11 mouse cellular contexts compared by ENCODE assay signal in the genomic region with DNA sequence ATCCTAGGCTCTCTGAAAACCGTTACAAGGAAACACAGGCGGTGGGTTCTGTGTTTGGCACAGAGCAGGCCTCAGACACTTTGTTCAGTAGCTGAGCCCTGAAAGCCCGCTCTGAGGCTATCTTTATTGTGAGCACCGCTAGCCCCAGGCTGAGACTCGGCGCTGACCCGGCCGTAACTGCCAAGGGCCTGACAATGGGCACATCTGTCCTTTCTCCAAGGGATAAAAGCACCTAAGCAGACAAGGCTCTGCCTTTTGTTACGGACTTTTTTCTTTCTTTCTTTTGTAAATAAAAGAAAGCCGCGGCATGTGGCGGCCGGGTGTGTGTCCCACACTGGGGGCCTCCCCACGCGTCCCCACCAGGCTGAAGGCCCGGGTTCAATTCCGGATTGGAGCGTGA. TPM values are rescaled to one million over a fixed set of nuclear protein-coding genes. Genes with fewer than 3 reads are reported as not detected.
DNase-seq lines count a peak whose midpoint lies in the region; ATAC-seq and TF ChIP-seq lines count a peak whose summit lies in the region.
"Had no signal": no experiment of that assay in that cellular context is flagged by ENCODE, and none has a peak within 500 bp of the region (broad histone marks: within the 10 kb centered on the region; RNA-seq: fewer than 3 reads in every experiment).

No protein-coding gene starts in this region.

- ATAC-seq in intestine, embryonic 14.5 days (replicated peaks; ENCODE audit: low FRiP score, low TSS enrichment, low read depth): no peak
- ATAC-seq in intestine, postnatal 0 days: no peak
- no peak for ATAC-seq in forebrain, embryonic 13.5 days
- ATAC-seq in midbrain, embryonic 13.5 days: no peak
- ATAC-seq in cerebellum, adult (ENCODE audit: insufficient number of reproducible peaks, low FRiP score, low TSS enrichment): no peak

- H3K27me3 ChIP-seq in intestine, embryonic 14.5 days (replicated peaks; ENCODE audit: control insufficient read depth, insufficient read depth, low read length): peaks cover 99% of the 10 kb centered on the region
- peaks cover 97% of the 10 kb centered on the region for H3K27me3 ChIP-seq in intestine, postnatal 0 days (replicated peaks; ENCODE audit: control insufficient read depth, insufficient read depth, low read length)
- peaks cover 100% of the 10 kb centered on the region for H3K27me3 ChIP-seq in forebrain, embryonic 13.5 days
- peaks cover 95% of the 10 kb centered on the region for H3K27me3 ChIP-seq in midbrain, embryonic 13.5 days

- 25% methylated on average over 18 of the region's 18 CpGs for WGBS in intestine, embryonic 14.5 days
- 59% methylated on average over 18 of the region's 18 CpGs for WGBS in intestine, postnatal 0 days
- WGBS in forebrain, embryonic 13.5 days: 3% methylated on average over 18 of the region's 18 CpGs
- 4% methylated on average over 18 of the region's 18 CpGs for WGBS in midbrain, embryonic 13.5 days

- no peak for TF ChIP-seq POLR2A in brain, embryonic 14.5 days (IDR thresholded peaks at IDR 0.05; ENCODE audit: borderline replicate concordance, extremely low read depth, insufficient read depth, insufficient read length, poor library complexity, severe bottlenecking)

- H3K27ac ChIP-seq in intestine, embryonic 14.5 days (ENCODE audit: low read depth): no peak overlapping the region
- no peak overlapping the region for H3K27ac ChIP-seq in intestine, postnatal 0 days (ENCODE audit: low read depth, low read length)
- no peak overlapping the region for H3K27ac ChIP-seq in forebrain, embryonic 13.5 days
- peak overlapping the region; percentile 39; the same call in 1 of the 2 replicates for H3K27ac ChIP-seq in midbrain, embryonic 13.5 days
- H3K27ac ChIP-seq: liver, embryonic 15.5 days had no signal

- DNase-seq in intestine, embryonic 14.5 days (ENCODE audit: low spot score): peak; percentile 59
- DNase-seq in brain, embryonic 14.5 days (ENCODE audit: low read depth): peak; percentile 32
- no peak for DNase-seq in layer of hippocampus, adult 9-11 months
- no peak for DNase-seq in MN1 (ENCODE audit: low spot score)
- DNase-seq: gastrocnemius, postnatal 14 days; kidney, postnatal 10 days had no signal

- H3K36me3 ChIP-seq in intestine, embryonic 14.5 days (ENCODE audit: control insufficient read depth, insufficient read depth, low read length): no peaks in the 10 kb centered on the region
- H3K36me3 ChIP-seq in intestine, postnatal 0 days (ENCODE audit: control insufficient read depth, insufficient read depth): no peaks in the 10 kb centered on the region
- no peaks in the 10 kb centered on the region for H3K36me3 ChIP-seq in forebrain, embryonic 13.5 days (ENCODE audit: poor library complexity, severe bottlenecking)
- no peaks in the 10 kb centered on the region for H3K36me3 ChIP-seq in midbrain, embryonic 13.5 days
- H3K36me3 ChIP-seq: liver, embryonic 15.5 days had no signal

- no peak for TF ChIP-seq CTCF in intestine, postnatal 0 days (IDR thresholded peaks at IDR 0.05; ENCODE audit: low read depth)
- no peak for TF ChIP-seq CTCF in brain, embryonic 14.5 days (IDR thresholded peaks at IDR 0.05; ENCODE audit: borderline replicate concordance, extremely low read depth, insufficient read depth, insufficient read length)

- no peaks in the 10 kb centered on the region for H3K9me3 ChIP-seq in intestine, embryonic 14.5 days (ENCODE audit: control insufficient read depth, low read length)
- no peaks in the 10 kb centered on the region for H3K9me3 ChIP-seq in intestine, postnatal 0 days (ENCODE audit: control insufficient read depth)
- H3K9me3 ChIP-seq in forebrain, embryonic 13.5 days (replicated peaks): no peaks in the 10 kb centered on the region
- no peaks in the 10 kb centered on the region for H3K9me3 ChIP-seq in midbrain, embryonic 13.5 days
- H3K9me3 ChIP-seq: liver, embryonic 15.5 days had no signal

- 0 out of 2 replicates have a peak overlapping the region, but pooled peaks have one; percentile 4 for H3K4me2 ChIP-seq in intestine, embryonic 14.5 days (ENCODE audit: low read length)
- H3K4me2 ChIP-seq in intestine, postnatal 0 days (replicated peaks; ENCODE audit: low read depth): no peak overlapping the region
- H3K4me2 ChIP-seq in forebrain, embryonic 13.5 days: peak overlapping the region; percentile 95; the same call in 1 of the 2 replicates
- peak overlapping the region; percentile 89 for H3K4me2 ChIP-seq in midbrain, embryonic 13.5 days (replicated peaks)

- no peak overlapping the region for H3K9ac ChIP-seq in intestine, embryonic 14.5 days (ENCODE audit: low read length)
- no peak overlapping the region for H3K9ac ChIP-seq in intestine, postnatal 0 days (ENCODE audit: low read depth, low read length)
- no peak overlapping the region for H3K9ac ChIP-seq in forebrain, embryonic 13.5 days
- no peak overlapping the region for H3K9ac ChIP-seq in midbrain, embryonic 13.5 days (replicated peaks)
- H3K9ac ChIP-seq: liver, embryonic 15.5 days had no signal

- peaks cover 11% of the 10 kb centered on the region for H3K4me1 ChIP-seq in intestine, embryonic 14.5 days (replicated peaks; ENCODE audit: control insufficient read depth, insufficient read depth, low read length)
- H3K4me1 ChIP-seq in intestine, postnatal 0 days (replicated peaks; ENCODE audit: control insufficient read depth, insufficient read depth, low read length): peaks cover 3% of the 10 kb centered on the region; the same call in 1 of the 2 replicates
- peaks cover 43% of the 10 kb centered on the region for H3K4me1 ChIP-seq in forebrain, embryonic 13.5 days
- H3K4me1 ChIP-seq in midbrain, embryonic 13.5 days (replicated peaks): peaks cover 52% of the 10 kb centered on the region
- H3K4me1 ChIP-seq: liver, embryonic 15.5 days had no signal

- no peak overlapping the region for H3K4me3 ChIP-seq in intestine, embryonic 14.5 days (ENCODE audit: low read depth, low read length)
- no peak overlapping the region for H3K4me3 ChIP-seq in intestine, postnatal 0 days (ENCODE audit: low read depth, low read length)
- 0 out of 2 replicates have a peak overlapping the region, but pooled peaks have one; percentile 7 for H3K4me3 ChIP-seq in forebrain, embryonic 13.5 days
- peak overlapping the region; percentile 62; the same call in 1 of the 2 replicates for H3K4me3 ChIP-seq in midbrain, embryonic 13.5 days (replicated peaks)
- H3K4me3 ChIP-seq: liver, embryonic 15.5 days had no signal

RNA-seq across cellular contexts. Expression of gene Onecut1, which starts 1.3 kb away (rescaled TPM):
- polyA plus RNA-seq in intestine, embryonic 14.5 days (2014; fragmentation: Nextera tagmentation; extraction: Ambion mirVana): 0.47 and 2.0 TPM in 2 replicates
- 0.07 TPM in 1 of 2 replicates, not detected in the other for polyA plus RNA-seq in intestine, postnatal 0 days (2015; fragmentation: Nextera tagmentation; extraction: Ambion mirVana)
- polyA plus RNA-seq in brain, embryonic 14.5 days (2012; rRNA removed): 2.2 and 5.8 TPM in 2 replicates
- 1.2 and 2.2 TPM in 2 replicates for polyA plus RNA-seq in forebrain, embryonic 13.5 days (2015; fragmentation: Nextera tagmentation; extraction: Ambion mirVana)
- polyA plus RNA-seq in midbrain, embryonic 13.5 days (2015; fragmentation: Nextera tagmentation; extraction: Ambion mirVana): 10.4 and 10.7 TPM in 2 replicates

Comparison
In these comparisons a context has a peak if more than half of its experiments do, and no peak if none do; other contexts are left out.
1. DNase-seq: peak in intestine, embryonic 14.5 days (single experiment) and brain, embryonic 14.5 days (single experiment); none in layer of hippocampus, adult 9-11 months (single experiment) and MN1 (single experiment).
2. H3K4me3 ChIP-seq: peak in forebrain, embryonic 13.5 days (single experiment) and midbrain, embryonic 13.5 days (single experiment); none in intestine, embryonic 14.5 days (single experiment) and intestine, postnatal 0 days (single experiment).